Mouse (Mus musculus): ENCODE measurements at regions not wholly inside any gene's neighbourhood (a gene's known extent, or its start where the extent isn't known, plus 50 kb on each side); places are given as distances from the start of the nearest gene placed in this dataset.

DNA sequence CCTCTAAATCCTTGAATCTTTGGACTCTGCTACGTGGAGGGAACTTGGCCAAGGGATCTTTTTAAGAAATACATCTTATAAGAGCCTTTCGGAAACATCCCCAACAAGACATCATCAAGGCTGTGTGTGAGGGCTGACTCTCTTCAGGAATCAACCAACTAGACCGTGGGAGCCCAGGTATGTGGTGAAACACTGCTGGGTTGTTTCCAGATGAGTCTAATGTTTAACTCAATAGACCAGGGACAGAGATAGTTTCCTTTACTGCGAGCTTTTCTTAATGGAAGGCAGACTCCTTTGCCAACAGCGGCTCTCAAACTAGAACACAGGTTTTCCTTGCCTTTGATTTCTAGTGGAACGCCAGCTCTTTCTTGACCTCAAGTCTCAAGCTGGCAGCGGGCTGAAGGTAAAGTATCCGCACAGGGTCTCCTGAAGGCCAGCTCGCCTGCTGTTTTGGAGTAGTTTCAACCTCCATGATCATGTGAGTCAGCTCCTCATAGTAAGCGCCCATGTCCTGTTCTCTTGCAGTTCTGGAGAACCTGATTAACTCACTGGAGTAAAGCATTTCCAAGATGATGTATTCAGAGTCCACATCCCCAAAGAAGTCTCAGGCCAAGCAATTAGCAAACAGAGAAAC, 345.7 kb upstream of the Prkcq start:
- H3K4me2 ChIP-seq = peak overlapping the region; percentile 46
- no peak overlapping the region for H3K27ac ChIP-seq
- H3K4me3 ChIP-seq (replicated peaks) = no peak overlapping the region
- no peaks in the 10 kb centered on the region for H3K9me3 ChIP-seq
- no peaks in the 10 kb centered on the region for H3K4me1 ChIP-seq
- no peaks in the 10 kb centered on the region for H3K36me3 ChIP-seq (replicated peaks)
- WGBS = 81% methylated on average over 10 of the region's 10 CpGs
- ATAC-seq (ENCODE audit: low FRiP score) = no peak
- H3K27me3 ChIP-seq = peaks cover 7% of the 10 kb centered on the region; the same call in 1 of the 2 replicates
- no peak overlapping the region for H3K9ac ChIP-seq

DNA sequence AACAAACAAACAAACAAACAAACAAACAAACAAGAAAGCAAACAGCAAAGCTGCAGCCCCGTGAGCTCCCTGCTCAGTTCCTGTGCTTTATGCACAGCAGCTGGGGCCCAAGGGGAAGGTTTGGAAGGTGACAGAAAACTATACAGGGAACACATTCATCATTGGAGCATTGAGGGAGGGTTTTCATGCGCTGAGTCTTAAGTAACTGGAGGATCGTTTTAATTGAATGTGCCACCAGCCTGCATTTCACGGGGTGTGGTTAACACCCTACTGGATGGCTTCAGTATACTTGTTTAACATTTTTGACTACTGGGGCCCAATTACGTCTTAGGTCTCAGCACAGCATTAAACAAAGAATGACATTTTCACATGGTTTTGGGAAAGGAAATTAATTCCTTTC, 331.9 kb upstream of the Prkcq start:
- no peaks in the 10 kb centered on the region for H3K9me3 ChIP-seq
- ATAC-seq (ENCODE audit: low FRiP score) = peak; percentile 17; the same call in 1 of the 2 replicates
- H3K4me3 ChIP-seq (replicated peaks) = no peak overlapping the region
- H3K4me2 ChIP-seq = 0 out of 2 replicates have a peak overlapping the region, but pooled peaks have one; percentile 10
- H3K27me3 ChIP-seq = no peaks in the 10 kb centered on the region
- no peaks in the 10 kb centered on the region for H3K36me3 ChIP-seq (replicated peaks)
- H3K9ac ChIP-seq = no peak overlapping the region
- no peak overlapping the region for H3K27ac ChIP-seq
- WGBS = 32% methylated on average over 5 of the region's 5 CpGs
- H3K4me1 ChIP-seq = peaks cover 5% of the 10 kb centered on the region

DNA sequence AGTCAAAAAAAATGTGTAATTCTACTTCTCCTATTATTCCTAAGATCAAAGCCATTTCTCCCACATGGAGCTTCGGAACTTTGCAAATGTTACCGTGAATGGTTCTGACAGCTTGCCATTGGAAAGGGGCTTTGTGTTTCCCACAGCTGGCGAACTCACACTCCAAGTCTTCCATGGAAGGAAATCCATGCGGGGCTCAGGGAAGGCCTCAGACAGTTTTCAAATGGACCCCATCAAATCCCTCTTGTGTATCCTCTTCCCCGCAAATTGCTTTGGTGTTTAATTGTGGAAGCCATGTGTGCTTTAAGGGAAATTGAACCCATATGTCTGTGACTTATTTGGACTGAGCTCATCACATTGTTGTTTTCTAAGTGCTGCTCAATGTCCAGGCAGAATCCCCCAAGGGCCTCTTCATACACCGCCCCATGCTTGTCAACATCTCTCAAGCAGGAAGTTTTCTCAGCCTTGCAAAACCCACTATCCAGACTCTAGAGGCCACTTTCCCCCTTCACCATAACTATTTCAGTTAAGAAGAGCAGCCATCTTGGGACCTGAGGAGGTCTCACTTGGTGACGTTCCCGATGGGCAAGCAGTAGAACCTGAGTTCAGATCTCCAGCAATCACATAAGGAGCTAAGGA, 310.1 kb upstream of the Prkcq start:
- ATAC-seq (ENCODE audit: low FRiP score) = no peak
- H3K4me3 ChIP-seq (replicated peaks) = no peak overlapping the region
- no peaks in the 10 kb centered on the region for H3K27me3 ChIP-seq
- no peak overlapping the region for H3K27ac ChIP-seq
- no peaks in the 10 kb centered on the region for H3K9me3 ChIP-seq
- H3K4me1 ChIP-seq = no peaks in the 10 kb centered on the region
- no peak overlapping the region for H3K4me2 ChIP-seq
- 77% methylated on average over 8 of the region's 8 CpGs for WGBS
- no peaks in the 10 kb centered on the region for H3K36me3 ChIP-seq (replicated peaks)
- no peak overlapping the region for H3K9ac ChIP-seq

DNA sequence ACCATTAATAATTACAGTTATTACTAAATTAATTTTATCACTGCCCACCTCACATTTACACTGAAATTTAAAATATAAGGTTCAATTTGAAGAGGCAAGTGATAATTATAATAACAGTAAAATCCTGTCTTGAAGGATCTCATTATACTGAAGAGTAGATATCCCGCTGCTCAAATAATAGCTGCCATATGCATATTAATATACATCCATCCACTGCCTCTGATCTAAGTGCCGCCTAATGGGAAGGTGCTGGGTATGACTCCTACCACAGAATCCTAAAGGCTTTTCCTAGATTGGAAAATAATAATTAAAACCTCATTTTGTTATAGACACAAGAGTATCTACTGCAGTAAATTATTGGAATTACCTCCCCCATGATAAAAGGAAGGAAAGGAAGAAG, 307.5 kb upstream of the Prkcq start:
- Histone ChIP-seq H3K36me3 (replicated peaks) (no peaks in the 10 kb centered on the region), H3K9ac (no peak overlapping the region), H3K27ac (no peak overlapping the region), H3K4me3 (replicated peaks) (no peak overlapping the region), H3K27me3 (no peaks in the 10 kb centered on the region), H3K9me3 (no peaks in the 10 kb centered on the region), H3K4me2 (no peak overlapping the region), H3K4me1 (no peaks in the 10 kb centered on the region)
- ATAC-seq (ENCODE audit: low FRiP score) = no peak
- 78% methylated on average over 2 of the region's 2 CpGs for WGBS

DNA sequence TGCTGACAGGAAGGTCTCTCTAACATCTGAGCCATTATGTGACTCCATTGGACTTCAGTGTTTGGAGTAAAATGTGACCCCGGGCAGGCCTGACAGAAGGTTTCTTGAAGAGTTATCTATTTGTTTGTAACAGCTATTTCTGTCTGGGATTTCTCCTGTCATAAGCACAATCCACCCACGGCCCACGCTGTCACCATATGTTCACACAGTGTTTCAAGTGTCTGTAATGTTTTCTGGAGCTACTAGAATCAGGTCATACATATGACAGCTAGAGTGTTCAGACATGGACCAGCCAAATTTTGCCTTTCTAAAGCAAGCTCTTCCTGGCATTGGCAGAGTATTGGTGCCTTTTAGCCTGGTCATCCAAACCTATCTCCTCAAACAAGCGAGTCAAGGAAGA, 297.6 kb upstream of the Prkcq start:
- H3K27ac ChIP-seq = no peak overlapping the region
- 95% methylated on average over 4 of the region's 4 CpGs for WGBS
- H3K4me2 ChIP-seq = no peak overlapping the region

DNA sequence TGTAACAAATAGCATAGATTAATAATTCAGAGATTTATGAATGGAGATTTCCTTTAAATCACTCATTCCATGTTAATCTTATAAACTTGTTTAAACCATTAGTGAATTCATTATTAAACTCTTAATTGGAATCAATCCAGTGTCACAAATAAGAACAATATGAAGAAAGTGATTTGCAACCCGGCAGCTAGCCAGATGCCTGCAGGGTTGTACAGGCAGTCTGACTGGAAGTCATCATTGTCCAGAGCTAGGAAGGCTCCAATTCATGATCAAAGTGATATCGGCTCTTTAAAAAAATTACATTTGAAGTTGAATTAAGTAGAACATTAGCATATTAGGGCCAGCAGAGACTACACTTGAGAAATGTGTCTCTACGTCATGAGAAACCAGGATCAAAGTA, 270.0 kb upstream of the Prkcq start:
- no peak overlapping the region for H3K4me3 ChIP-seq (replicated peaks)
- no peak for ATAC-seq (ENCODE audit: low FRiP score)
- no peaks in the 10 kb centered on the region for H3K36me3 ChIP-seq (replicated peaks)
- H3K27ac ChIP-seq = no peak overlapping the region
- H3K9ac ChIP-seq = no peak overlapping the region
- no peak overlapping the region for H3K4me2 ChIP-seq
- no peaks in the 10 kb centered on the region for H3K27me3 ChIP-seq
- 84% methylated on average over 3 of the region's 3 CpGs for WGBS
- no peaks in the 10 kb centered on the region for H3K4me1 ChIP-seq
- no peaks in the 10 kb centered on the region for H3K9me3 ChIP-seq

More for the DNA sequence above, 297.6 kb upstream of the Prkcq start:
- H3K36me3 ChIP-seq (replicated peaks) = no peaks in the 10 kb centered on the region
- H3K9ac ChIP-seq = no peak overlapping the region
- no peaks in the 10 kb centered on the region for H3K27me3 ChIP-seq
- H3K4me3 ChIP-seq (replicated peaks) = no peak overlapping the region
- no peak for ATAC-seq (ENCODE audit: low FRiP score)
- H3K9me3 ChIP-seq = no peaks in the 10 kb centered on the region
- H3K4me1 ChIP-seq = no peaks in the 10 kb centered on the region

DNA sequence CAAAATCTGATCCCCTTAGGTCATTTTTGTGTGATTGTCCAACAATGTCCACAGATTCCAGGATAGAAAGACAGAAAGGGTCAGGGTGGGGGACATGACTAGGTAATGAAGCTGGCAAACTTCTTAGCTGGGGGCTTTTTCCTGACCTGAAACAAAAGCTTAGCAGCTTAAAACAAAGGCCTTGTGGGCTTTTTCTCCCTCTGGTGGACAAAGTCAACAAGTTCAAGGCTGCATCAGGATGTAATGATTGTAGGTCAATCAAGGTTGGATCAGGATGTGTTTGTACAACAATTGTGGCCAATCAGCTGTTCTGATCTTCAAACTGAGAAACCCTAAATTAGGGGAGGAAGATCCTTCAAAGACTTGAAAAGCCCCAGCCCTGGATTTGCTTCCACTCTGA, 252.0 kb upstream of the Prkcq start:
- Histone ChIP-seq H3K9ac (no peak overlapping the region), H3K4me3 (replicated peaks) (no peak overlapping the region), H3K36me3 (replicated peaks) (no peaks in the 10 kb centered on the region), H3K4me1 (peaks cover 12% of the 10 kb centered on the region), H3K9me3 (no peaks in the 10 kb centered on the region), H3K4me2 (no peak overlapping the region), H3K27ac (no peak overlapping the region), H3K27me3 (no peaks in the 10 kb centered on the region)
- ATAC-seq (ENCODE audit: low FRiP score) = no peak

DNA sequence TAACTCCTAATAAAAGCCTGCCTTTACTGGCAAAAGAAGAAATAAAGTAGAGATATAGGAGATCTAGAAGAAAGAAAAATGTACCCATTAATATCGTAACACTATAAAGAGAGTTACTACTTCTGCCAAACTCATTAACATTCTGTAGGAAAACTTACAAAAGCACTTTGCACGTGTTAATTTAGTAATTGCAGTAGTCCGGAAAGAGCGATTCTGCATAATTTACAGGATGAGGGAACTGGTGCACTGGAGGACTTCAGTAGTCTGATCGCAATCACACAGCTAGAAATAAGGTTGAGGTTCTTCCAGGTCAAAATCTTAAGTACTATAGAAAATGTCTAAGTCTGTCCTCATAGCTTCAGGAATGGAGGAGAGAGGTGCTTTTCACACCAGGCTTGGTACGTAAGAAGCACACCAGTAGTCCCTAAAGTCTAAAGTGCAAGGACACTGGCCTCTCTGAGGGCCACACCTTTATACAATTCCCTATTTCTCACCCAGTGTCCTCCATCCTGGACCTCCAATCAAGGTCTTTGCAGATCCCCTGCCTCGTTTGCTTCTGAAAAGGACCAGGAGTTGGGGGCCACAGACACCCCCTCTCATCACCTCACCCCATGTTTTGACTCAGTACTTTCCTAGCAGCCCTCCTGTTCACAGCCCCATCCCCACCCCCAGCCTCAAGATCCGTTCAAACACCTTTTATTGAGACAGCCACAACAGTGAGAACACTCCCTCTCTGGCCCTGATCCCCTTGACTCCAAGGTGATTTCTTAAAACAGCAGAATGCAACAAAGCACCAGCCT, 251.0 kb upstream of the Prkcq start:
- Histone ChIP-seq H3K4me3 (replicated peaks) (no peak overlapping the region), H3K9ac (no peak overlapping the region), H3K27me3 (no peaks in the 10 kb centered on the region), H3K9me3 (no peaks in the 10 kb centered on the region), H3K4me1 (peaks cover 12% of the 10 kb centered on the region), H3K4me2 (peak overlapping the region; percentile 27; the same call in 1 of the 2 replicates), H3K27ac (no peak overlapping the region), H3K36me3 (replicated peaks) (no peaks in the 10 kb centered on the region)
- WGBS = 35% methylated on average over 8 of the region's 8 CpGs
- ATAC-seq (ENCODE audit: low FRiP score) = peak; percentile 35; the same call in 1 of the 2 replicates

DNA sequence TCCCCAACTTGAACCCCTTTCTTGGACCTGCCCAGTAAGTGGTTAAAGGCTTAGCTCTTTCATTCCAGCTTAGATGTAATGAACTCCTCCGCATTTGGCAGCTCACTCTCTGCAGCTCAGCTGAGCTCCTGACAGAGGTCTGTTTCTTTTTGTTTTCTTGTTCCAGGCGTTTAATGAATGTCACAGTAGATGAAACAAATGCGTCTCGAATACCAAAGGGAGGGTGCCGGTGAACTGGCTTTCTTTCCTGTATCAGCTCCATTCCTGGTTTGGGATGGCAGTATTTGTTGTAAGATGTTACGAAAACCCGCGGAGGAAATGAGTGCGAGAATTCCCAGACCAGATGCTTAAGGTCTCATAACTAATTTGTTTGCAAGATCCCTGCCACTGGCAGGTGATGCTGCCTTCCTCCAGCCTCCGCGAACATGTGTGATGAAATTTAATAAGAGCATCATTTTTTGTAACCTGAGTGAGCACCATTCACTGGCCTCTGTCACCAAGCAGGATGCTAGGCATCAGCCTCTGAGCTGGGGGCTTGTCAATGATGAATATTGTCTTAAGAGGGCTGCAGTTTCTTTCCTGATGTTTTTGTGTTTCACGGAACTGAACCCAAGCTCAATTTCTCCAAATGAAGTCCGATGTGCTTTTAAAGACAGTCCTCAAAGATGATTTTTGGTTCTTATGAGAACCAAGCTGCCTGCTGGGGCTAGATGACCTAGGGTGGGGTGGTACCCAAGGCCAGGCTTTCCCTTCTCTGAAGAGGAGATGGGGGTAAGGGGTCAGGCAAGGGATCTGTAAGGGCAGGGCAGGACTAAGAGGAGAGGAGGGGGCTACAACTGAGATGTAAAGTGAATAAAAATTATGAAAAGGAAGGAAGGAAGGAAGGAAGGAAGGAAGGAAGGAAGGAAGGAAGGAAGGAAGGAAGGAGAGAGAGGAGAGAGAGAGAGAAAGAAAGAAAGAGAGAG, 250.1 kb upstream of the Prkcq start:
- WGBS = 26% methylated on average over 13 of the region's 13 CpGs
- no peaks in the 10 kb centered on the region for H3K9me3 ChIP-seq
- H3K4me1 ChIP-seq = peaks cover 12% of the 10 kb centered on the region
- no peak overlapping the region for H3K9ac ChIP-seq
- ATAC-seq (ENCODE audit: low FRiP score) = peak; percentile 55; the same call in 1 of the 2 replicates
- no peaks in the 10 kb centered on the region for H3K36me3 ChIP-seq (replicated peaks)
- no peaks in the 10 kb centered on the region for H3K27me3 ChIP-seq
- H3K4me3 ChIP-seq (replicated peaks) = no peak overlapping the region
- H3K27ac ChIP-seq = no peak overlapping the region
- H3K4me2 ChIP-seq = peak overlapping the region; percentile 27; the same call in 1 of the 2 replicates

DNA sequence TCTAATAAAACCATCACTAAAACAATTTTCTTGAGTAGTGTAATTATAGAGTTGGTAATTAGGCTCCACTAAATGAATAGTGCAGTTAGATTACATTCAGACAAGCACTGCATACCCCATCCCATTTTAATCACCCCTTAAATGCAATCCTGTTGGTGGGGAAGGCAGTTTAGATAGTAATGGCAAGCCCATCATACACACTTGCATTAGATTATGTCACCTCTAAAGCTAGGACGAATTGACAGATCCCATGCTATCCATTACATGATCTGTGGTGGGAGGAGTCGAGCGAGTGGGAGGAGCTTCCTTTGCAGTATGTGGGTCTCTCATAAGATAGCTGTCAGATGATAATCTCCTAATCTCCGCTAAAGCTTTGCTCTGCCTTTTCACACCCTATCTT, 247.9 kb upstream of the Prkcq start:
- Histone ChIP-seq H3K4me1 (peaks cover 12% of the 10 kb centered on the region), H3K9ac (no peak overlapping the region), H3K27me3 (no peaks in the 10 kb centered on the region), H3K9me3 (no peaks in the 10 kb centered on the region), H3K4me3 (replicated peaks) (no peak overlapping the region), H3K4me2 (no peak overlapping the region), H3K36me3 (replicated peaks) (no peaks in the 10 kb centered on the region), H3K27ac (no peak overlapping the region)
- ATAC-seq (ENCODE audit: low FRiP score) = no peak
- WGBS = 78% methylated on average over 4 of the region's 4 CpGs

DNA sequence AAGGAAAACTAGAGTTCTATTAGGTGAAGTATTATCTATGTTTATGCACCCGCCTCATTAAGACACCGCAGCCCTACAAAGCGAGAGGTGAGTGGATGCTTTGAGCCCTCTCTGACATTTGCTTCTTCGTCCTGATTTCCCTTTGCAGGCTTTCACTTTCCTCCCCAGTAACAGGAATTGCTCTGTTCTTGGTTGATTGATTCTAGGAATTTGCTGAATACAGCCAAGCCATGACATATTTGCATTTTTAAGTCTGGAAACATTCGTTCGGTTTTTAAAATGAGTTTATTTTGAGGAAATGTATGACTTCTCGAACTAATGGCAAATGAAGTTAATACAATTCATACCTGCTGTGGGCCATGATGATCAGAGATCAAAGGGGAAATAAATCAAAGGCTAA, 246.5 kb upstream of the Prkcq start:
- Histone ChIP-seq H3K9me3 (no peaks in the 10 kb centered on the region), H3K9ac (no peak overlapping the region), H3K4me1 (peaks cover 12% of the 10 kb centered on the region), H3K4me3 (replicated peaks) (no peak overlapping the region), H3K27ac (no peak overlapping the region), H3K4me2 (no peak overlapping the region), H3K36me3 (replicated peaks) (no peaks in the 10 kb centered on the region), H3K27me3 (no peaks in the 10 kb centered on the region)
- WGBS = 53% methylated on average over 7 of the region's 7 CpGs
- ATAC-seq (ENCODE audit: low FRiP score) = no peak

DNA sequence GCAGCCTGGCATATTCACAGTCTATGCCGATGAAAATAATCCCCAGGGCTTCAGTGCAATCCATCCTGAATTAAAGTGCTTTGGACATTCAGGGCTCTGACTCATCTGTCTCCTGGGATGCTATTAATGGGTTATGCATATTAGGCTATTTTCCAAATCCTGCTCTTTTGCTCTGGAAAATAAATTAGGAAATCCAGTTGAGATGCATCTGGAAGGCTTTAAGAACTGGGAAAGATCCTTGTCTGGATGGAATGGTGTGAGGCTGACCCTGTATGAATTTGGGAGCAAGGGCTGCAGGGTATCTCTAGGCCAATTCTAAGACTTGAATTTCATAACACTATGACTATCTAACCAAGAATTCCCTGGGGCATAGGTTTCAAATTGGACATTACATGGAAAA, 234.5 kb upstream of the Prkcq start:
- H3K27me3 ChIP-seq = no peaks in the 10 kb centered on the region
- H3K9ac ChIP-seq = no peak overlapping the region
- no peaks in the 10 kb centered on the region for H3K36me3 ChIP-seq (replicated peaks)
- H3K4me1 ChIP-seq = no peaks in the 10 kb centered on the region
- no peak overlapping the region for H3K27ac ChIP-seq
- no peak for ATAC-seq (ENCODE audit: low FRiP score)
- no peak overlapping the region for H3K4me2 ChIP-seq
- 69% methylated on average over 1 of the region's 1 CpGs for WGBS
- no peaks in the 10 kb centered on the region for H3K9me3 ChIP-seq
- no peak overlapping the region for H3K4me3 ChIP-seq (replicated peaks)

Measured in forebrain, embryonic 12.5 days (tissue).